Mouse (Mus musculus): ENCODE measurements around the gene Atn1.

Atn1 gene

DNA sequence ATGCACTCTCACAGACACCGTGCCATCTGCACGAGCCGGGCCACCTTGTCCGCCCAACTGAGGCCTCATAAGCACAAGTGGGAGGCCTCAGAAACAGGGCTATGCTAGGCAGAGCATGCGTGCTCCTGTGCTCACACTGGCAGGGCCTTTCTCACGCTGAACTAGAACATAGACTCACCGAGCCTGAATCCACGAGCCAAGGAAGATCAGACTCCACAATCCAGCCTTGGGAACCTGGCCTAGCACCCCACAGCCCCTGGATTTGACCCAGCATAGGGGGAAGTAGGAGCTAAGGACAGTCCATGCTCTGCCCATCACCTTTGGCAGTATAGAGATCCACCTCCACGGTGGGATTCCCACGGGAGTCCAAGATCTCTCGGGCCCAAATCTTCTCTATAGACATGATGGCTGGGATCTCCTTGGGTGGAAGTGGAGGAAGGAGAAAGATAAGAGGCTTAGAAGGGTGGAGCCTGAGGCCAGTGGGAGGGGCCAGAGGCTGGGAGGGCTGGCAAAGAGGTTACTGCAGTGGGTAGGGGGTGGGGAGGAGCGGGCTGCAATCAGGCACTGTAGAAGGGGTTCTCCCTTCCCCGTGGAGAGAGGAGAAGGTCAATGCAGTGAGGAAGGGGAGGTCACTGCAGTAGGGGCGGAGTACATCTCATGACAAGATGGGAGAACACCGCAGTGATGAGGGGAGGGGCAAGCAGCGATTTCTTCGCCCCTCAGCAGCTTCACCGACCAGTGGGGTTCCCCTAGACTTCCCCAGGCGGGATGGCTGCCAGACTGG lies 11.8 kb upstream of the Atn1 start:
- DNase-seq (ENCODE audit: low read depth, low spot score) = peak; percentile 74

DNA sequence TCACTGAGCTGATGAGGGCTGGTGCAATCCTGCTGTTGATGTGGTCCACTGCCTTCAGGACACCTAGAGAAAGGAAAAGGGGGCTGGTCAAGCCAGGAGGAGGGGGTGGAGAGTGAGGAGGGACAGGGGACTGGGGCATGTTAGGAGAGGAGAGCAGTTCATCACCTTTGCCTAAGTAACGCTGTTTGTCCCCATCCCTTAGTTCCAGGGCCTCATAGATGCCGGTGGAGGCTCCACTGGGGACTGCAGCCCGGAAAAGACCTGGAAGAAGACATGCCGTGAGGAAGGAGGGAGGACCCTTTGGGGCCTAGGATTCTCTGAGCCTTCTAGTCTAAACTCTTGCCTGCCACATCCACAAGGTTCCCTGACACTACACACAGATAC lies 11.2 kb upstream of the Atn1 start:
- no peak for DNase-seq (ENCODE audit: low read depth, low spot score)

GRCm38 (mm10) chr6:124765951-124766350 lies 9.6 kb upstream of the Atn1 start:
- DNase-seq (ENCODE audit: low read depth, low spot score) = no peak

- DNase-seq (ENCODE audit: low read depth, low spot score) = no peak
Observed at GRCm38 (mm10) chr6:124759259-124759658, 2.9 kb upstream of the Atn1 start.

- no peak for DNase-seq (ENCODE audit: low read depth, low spot score)
Observed at GRCm38 (mm10) chr6:124758849-124759232, 2.5 kb upstream of the Atn1 start.

DNA sequence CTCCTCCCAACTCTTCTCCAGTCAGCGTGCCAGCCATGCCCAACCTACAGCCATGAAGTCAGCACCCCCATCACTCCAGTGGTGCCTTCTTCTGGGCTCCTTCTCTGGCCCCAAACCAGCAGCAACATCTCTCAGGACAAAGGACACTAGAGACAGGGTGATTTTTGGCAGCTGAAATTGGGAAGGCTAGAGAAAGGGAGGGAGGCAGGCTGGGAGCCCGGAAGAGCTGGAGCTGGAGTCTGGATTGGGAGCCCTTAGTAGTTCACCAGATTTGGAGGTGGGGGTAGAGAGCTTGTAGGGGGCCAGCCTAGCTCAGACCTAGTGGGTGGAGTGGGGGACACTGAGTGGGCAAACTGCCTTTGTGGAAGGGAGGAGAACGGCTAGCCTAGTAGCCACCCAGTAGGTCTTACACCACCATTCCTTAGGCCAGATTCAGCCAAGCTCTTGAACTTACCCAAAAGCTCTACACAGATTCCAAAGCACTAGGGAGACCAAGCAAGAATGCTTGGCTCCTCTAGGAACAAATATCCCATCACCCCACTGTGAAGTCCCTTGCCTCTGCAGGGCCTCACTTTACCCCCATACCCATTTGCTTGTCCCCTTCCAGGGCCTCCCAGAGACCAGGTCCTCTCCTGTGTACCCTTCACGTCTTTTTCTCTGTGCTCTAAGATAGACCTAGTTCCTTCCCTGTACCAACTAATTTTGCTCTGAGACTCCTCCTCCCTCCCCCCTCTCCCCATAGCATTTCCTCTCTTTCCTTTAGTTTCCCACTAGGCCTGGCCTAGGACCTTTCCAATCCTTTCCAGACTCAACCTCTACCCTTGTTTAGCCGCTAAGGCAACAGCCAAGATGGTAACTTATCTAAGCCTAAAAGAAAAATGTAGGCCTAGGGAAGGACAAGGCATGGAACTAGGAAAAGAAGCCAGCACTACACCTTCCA lies 1.9 kb upstream of the Atn1 start:
- no peak for DNase-seq (ENCODE audit: low read depth, low spot score)

- DNase-seq (ENCODE audit: low read depth, low spot score) = no peak
Observed at GRCm38 (mm10) chr6:124757351-124757880, 1.1 kb upstream of the Atn1 start.

DNA sequence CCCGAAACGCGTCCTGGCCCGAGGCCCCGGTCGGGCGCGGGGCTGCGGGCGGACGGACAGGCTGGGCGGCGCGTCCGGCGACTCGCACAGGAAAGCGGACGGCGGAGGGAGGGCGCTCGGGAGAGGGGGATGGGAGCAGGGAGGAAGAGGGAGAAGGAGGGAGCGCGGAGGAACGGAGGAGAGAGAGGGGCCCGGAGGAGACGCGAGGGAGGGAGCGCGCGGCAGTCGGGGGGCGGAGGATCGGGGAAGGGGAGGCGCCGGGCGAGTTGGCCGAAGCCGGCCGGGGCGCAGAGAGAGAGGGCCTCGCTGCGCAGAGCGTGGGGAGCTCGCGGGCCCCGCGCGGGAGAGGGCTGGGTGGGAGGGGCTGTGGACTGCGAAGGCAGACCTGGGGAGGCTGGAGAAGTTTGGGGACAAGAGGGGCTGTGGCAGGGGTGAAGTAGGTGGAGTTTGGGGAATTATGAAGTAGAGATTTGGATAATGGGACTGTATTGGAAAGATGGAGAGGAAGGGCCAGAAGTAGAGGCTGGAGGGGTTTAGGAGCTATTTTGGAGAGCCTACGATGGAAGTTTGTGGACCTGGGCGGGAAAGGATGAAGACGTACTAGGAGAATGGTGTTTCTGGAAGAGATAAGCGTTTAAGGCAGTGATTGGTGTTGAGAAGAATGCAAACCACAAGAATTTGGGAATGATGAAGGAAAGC lies 477 bp upstream of the Atn1 start:
- DNase-seq (ENCODE audit: low read depth, low spot score) = peak; percentile 57

- no peak for DNase-seq (ENCODE audit: low read depth, low spot score)
Observed at GRCm38 (mm10) chr6:124755306-124755705, 1.0 kb downstream of the Atn1 start.

DNA sequence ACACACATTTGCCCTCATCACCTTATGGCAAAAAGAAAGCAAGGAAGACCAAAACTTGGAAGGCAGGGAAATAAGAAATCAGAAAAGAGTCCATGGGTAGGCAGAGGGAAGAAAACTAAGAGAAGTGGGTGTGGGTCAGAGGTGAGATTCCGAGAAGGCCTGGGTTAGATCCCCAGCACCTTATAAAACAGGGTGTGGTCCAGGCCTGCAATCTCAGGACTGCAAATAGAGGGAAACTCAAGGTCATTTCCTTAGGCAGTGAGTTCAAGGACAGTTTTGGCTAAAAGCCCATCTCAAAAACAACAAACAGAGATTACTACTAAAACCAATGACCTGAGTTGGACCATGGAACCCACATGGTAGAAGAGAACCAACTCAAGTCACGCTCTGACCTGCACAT lies 2.5 kb downstream of the Atn1 start:
- DNase-seq (ENCODE audit: low read depth, low spot score) = no peak

- DNase-seq (ENCODE audit: low read depth, low spot score) = no peak
Observed at GRCm38 (mm10) chr6:124750405-124750804, 5.9 kb downstream of the Atn1 start.

- no peak for DNase-seq (ENCODE audit: low read depth, low spot score)
Observed at GRCm38 (mm10) chr6:124746654-124747632, 9.4 kb downstream of the Atn1 start.

DNA sequence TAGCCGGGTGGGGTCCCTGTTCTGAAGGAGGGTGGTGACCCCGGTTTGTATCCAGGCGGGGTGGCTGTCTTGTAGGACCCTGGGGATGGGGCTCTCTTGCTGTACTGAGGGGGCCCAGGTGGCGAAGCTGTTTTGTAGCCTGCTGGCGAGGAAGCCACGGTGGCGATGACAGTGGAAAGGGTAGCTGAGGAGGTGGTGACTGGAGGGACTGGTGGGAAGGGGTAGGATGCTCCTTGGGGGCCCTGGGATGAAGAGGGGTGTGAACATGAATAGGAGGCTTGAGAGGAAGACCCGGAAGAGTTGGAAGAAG lies 10.1 kb downstream of the Atn1 start:
- no peak for DNase-seq (ENCODE audit: low read depth, low spot score)

- DNase-seq (ENCODE audit: low read depth, low spot score) = peak; percentile 90
Observed at GRCm38 (mm10) chr6:124745490-124746295, 10.6 kb downstream of the Atn1 start.

- DNase-seq (ENCODE audit: low read depth, low spot score) = no peak
Observed at GRCm38 (mm10) chr6:124744755-124745321, 11.5 kb downstream of the Atn1 start.

GRCm38 (mm10) chr6:124743647-124744046 lies 12.7 kb downstream of the Atn1 start:
- no peak for DNase-seq (ENCODE audit: low read depth, low spot score)

- DNase-seq (ENCODE audit: low read depth, low spot score) = no peak
Observed at GRCm38 (mm10) chr6:124742839-124743514, 13.3 kb downstream of the Atn1 start.

- no peak for DNase-seq (ENCODE audit: low read depth, low spot score)
Observed at GRCm38 (mm10) chr6:124741842-124742241, 14.5 kb downstream of the Atn1 start.
